Mouse (Mus musculus): ENCODE measurements at regions not wholly inside any gene's neighbourhood (a gene's known extent, or its start where the extent isn't known, plus 50 kb on each side); places are given as distances from the start of the nearest gene placed in this dataset.

DNA sequence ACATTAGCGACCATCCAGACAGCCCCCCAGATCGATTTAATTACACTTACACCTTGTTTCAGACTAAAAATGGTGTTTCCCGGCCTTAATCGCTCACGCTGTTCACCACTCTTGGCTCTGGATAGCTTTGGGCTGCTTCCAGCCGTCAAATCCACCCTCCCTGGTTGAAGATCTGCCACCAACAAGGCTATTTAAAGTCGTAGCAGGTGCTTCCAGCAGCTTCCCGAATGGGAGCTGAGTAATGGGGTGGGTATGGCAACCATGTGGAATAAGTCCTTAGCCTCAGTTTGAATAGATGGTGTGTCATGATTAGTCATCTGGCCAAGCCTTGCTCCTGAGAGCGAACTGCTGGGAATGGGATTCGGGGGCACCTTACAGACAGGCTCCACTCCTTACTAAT is 312.8 kb upstream of the 4931429L15Rik start:
- no peak for DNase-seq (ENCODE audit: low read depth, low spot score)

DNA sequence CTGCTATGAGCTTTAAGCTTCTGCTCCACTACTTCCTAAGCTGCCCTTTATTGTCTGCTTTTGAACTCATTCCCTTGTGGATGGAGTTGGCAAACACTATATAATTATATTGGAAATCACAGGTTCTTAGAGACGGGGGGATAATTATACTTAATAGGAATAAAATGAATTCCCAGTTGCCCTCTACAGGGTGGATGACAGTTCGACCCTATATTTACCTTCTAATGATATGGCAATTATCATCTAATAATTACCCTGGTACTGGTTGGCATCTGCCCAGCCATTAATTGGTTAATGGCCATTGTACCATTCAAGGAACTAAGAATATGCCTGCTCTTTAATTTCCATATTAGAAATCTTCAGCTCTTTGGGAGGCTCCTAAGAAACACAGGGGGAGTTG is 302.5 kb upstream of the 4931429L15Rik start:
- DNase-seq (ENCODE audit: low read depth, low spot score), result no peak

DNA sequence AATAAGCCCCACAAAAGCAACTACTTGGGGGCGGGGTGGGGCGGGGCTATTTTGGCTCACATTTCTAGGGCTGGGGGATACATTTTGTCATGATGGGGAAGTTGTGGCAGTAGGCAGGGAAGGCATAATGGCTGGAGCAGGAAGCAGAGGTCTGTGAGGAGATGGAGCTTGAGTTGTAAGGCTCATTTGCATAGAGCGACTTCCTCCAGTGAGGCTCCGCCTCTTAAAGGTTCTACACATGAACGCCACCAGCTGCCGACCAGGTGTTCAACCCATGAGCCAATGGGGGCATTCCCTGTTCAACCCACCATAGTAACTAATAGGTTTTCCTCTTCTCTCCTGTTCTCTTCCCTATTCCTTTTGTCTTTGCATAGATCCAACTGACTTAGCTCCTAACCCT is 302.1 kb upstream of the 4931429L15Rik start:
- DNase-seq (ENCODE audit: low read depth, low spot score), result no peak

GRCm38 (mm10) chr9:46610101-46611005 is 290.6 kb upstream of the 4931429L15Rik start:
- no peak for DNase-seq (ENCODE audit: low read depth, low spot score)

DNA sequence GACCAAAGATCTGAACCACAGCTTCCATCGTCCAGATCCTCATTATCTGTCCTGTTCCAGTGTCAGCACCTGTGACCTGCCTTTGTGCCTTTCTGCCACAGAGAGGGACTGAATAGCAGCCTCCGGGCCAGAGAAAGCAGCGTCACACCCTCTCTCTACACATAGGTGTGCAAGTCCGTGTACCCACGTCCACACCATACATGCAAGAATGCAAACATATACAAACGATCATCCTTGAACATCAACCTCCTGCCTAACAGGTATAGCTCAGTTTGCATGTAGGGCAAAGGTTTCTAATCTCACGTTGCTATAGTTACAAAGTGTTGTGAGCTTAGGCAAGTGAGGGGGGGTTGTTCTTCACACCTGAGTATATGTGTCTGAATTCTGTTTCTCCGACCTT is 288.9 kb upstream of the 4931429L15Rik start:
- no peak for DNase-seq (ENCODE audit: low read depth, low spot score)

DNA sequence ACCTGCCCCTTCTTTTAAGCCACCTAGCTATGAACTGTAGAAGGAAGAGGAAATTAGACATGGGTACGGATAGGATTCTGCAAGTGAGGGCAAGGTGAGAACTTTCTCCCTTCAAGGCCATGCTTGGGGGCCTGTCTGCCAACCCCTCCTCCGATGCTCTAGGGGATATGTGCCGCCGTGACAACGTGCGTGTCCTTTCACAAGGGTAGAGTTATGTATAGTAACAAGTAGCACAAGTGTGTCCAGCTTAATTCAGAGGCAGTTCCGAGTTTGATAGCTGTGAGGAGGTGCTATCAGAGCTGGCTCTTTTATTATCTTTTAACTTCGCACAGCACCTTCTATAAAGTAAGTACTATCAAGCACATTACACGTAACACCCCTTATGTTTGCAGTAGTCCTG is 281.0 kb upstream of the 4931429L15Rik start:
- DNase-seq (ENCODE audit: low read depth, low spot score), result no peak

GRCm38 (mm10) chr9:46599931-46600708 is 280.3 kb upstream of the 4931429L15Rik start:
- no peak for DNase-seq (ENCODE audit: low read depth, low spot score)

- no peak for DNase-seq (ENCODE audit: low read depth, low spot score)
Observed at GRCm38 (mm10) chr9:46598518-46598917, 278.7 kb upstream of the 4931429L15Rik start.

GRCm38 (mm10) chr9:46593444-46593843 is 273.7 kb upstream of the 4931429L15Rik start:
- no peak for DNase-seq (ENCODE audit: low read depth, low spot score)

GRCm38 (mm10) chr9:46592908-46593307 is 273.1 kb upstream of the 4931429L15Rik start:
- no peak for DNase-seq (ENCODE audit: low read depth, low spot score)

DNA sequence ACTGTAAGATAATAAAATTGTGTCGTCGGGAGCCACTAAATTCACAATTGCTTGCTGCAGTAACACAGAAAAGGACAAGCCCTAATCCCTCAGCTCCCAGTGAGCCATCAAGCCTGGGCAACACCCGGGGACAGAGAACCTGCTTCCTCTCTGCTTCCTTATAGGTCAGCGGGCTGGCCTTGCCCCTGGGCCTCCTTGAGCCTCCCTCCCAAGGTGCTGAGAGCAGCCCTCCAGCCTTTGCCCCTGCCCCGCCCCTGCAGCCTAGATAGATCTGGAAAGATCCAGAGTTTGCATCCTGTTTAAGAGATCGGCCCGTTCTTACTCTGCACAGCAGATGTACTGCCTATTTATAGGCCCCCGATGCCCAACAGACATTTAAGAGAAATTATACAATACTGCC is 267.0 kb upstream of the 4931429L15Rik start:
- no peak for DNase-seq (ENCODE audit: low read depth, low spot score)

GRCm38 (mm10) chr9:46581844-46582243 is 262.1 kb upstream of the 4931429L15Rik start:
- DNase-seq (ENCODE audit: low read depth, low spot score), result no peak

GRCm38 (mm10) chr9:46562301-46562700 is 242.5 kb upstream of the 4931429L15Rik start:
- DNase-seq (ENCODE audit: low read depth, low spot score), result no peak

DNA sequence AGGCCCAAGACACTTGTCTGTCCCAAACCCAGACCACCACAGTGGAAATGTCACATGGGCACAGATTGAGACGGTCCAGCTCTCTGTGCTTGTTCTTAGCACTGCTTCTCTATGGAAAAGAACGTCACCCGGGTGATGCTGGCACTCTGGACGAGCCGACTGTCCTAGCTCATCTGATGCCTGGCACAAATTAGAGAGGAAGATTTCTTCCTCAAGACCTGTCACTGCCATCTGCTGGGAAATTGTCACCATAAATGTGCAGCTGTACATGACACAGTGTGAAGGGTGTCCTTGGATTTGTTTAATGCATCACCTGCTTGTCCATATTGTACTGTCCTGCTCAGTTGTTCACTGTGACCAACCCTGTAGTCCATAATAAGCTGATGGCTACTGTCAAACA is 238.7 kb upstream of the 4931429L15Rik start:
- no peak for DNase-seq (ENCODE audit: low read depth, low spot score)

DNA sequence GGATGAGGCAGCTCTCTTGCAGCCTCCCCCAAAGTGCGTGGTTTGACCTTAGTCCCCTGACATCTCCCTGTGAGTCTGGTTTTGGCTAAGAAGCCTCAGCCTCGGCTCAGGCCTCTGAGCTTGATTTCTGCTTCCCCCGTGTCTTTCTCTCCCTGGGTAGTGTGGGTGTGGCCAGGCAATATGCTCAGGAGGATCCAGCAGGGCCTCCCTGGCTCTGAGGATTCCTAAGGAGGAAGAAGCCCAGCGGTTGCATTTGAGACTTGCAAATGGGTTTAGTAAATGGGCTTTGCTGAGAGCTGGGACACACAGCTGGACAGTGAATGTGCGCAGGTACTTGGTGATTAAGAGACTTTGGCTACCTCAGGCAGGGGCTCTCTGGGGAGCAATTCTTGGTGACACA is 238.0 kb upstream of the 4931429L15Rik start:
- no peak for DNase-seq (ENCODE audit: low read depth, low spot score)

DNA sequence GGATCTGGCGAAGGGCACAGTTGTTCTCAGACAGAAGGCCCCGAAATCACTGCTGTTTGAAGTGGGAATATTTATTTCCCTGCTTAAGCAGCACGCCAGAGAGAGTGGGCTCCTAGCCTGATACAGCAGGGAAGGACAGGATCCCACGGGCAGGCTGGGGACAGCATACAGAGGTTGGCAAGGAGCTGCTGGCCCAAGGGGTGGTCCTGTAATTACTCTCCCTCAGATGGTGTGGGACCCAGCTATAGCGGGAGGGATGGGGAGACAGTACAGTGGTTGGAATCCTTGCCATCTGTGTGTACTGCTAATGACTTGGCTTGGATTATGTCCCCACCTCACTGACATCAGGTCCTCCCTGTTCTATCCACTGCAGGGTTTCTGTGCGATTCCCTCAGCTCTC is 235.4 kb upstream of the 4931429L15Rik start:
- DNase-seq (ENCODE audit: low read depth, low spot score), result no peak

GRCm38 (mm10) chr9:46554586-46555152 is 234.9 kb upstream of the 4931429L15Rik start:
- no peak for DNase-seq (ENCODE audit: low read depth, low spot score)

DNA sequence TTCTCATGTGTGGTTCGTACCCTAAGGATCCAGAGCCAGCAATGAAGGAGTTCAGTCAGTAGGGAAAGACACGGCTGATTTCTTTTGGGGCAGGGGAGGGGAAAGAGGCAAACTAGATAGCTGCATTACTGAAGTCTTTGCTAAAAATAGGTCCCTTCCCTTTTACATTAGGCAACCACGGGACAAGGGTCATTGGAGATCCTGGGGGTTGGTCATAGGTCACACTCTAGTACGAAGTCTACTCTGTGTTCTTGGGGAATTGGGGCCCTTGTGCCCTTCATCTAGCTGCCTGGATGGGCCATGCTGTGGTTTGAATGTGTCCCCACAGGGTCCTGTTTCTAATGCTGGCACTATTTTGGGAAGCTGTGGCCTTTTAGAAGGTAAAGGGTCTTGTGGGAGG is 229.6 kb upstream of the 4931429L15Rik start:
- no peak for DNase-seq (ENCODE audit: low read depth, low spot score)

- DNase-seq (ENCODE audit: low read depth, low spot score), result no peak
Observed at GRCm38 (mm10) chr9:46544326-46544725, 224.5 kb upstream of the 4931429L15Rik start.

DNA sequence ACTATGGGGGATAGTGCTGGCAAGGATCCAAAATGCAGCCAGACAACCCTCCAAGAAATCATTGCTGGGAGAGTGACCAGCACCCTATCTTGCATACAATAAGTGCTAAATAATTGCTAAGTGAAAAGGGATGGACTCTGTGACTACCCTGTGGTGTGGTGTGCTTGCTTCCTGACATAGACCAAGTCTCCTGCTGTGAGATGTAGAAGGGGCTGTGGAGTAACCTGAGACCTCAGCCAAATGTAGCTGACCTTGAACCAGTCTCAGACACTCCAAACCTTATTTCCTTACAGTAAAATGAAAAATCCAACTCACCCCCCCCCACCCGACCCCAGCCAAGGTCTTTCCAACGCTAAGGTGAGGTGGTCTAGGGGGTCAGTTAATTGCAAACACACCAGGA is 221.2 kb upstream of the 4931429L15Rik start:
- no peak for DNase-seq (ENCODE audit: low read depth, low spot score)

GRCm38 (mm10) chr9:46538616-46539015 is 218.8 kb upstream of the 4931429L15Rik start:
- no peak for DNase-seq (ENCODE audit: low read depth, low spot score)

GRCm38 (mm10) chr9:46516401-46517130 is 196.8 kb upstream of the 4931429L15Rik start:
- DNase-seq (ENCODE audit: low read depth, low spot score), result no peak

Data from 3T3-L1 (cell line).